Mouse (Mus musculus) neural tube, embryonic 13.5 days (tissue): ENCODE results near the gene Samd1. TPM values are rescaled to one million over a fixed set of nuclear protein-coding genes. Genes with fewer than 3 reads are reported as not detected.
"Not testable (repeated sequence)": the region's sequence is repeated elsewhere in the genome, so short reads cannot be mapped to it uniquely, and the experiment has no call there.

Source experiments
- ATAC-seq: fragments of 200-750 bp; cut with Nextera tagmentation; 2 replicates; pipeline ENCODE4 v1.8.0; 2017; ENCODE audit warnings: low read depth, mild to moderate bottlenecking, moderate TSS enrichment, moderate library complexity
- H3K27ac ChIP-seq: fragments of 300-500 bp; sonication (generic); replicated peaks from 2 replicates; pipeline ENCODE4 v1.5.1; 2015; ENCODE audit warnings: moderate library complexity, mild to moderate bottlenecking, inconsistent platforms
- H3K27me3 ChIP-seq: fragments of 300-500 bp; sonication (generic); 2 replicates; pipeline ENCODE4 v1.6.1; 2015; ENCODE audit warnings: mild to moderate bottlenecking, inconsistent platforms
- H3K36me3 ChIP-seq: fragments of 300-500 bp; sonication (generic); 2 replicates; pipeline ENCODE4 v1.6.1; 2015; ENCODE audit warnings: mild to moderate bottlenecking, inconsistent platforms
- H3K4me1 ChIP-seq: fragments of 300-500 bp; sonication (generic); replicated peaks from 2 replicates; pipeline ENCODE4 v1.6.1; 2015; ENCODE audit warnings: inconsistent platforms
- H3K4me2 ChIP-seq: fragments of 300-500 bp; sonication (generic); 2 replicates; pipeline ENCODE4 v1.6.1; 2015; ENCODE audit warnings: inconsistent platforms, mild to moderate bottlenecking, moderate library complexity
- H3K4me3 ChIP-seq: fragments of 300-500 bp; sonication (generic); 2 replicates; pipeline ENCODE4 v1.5.1; 2015; ENCODE audit warnings: mild to moderate bottlenecking, inconsistent platforms
- H3K9ac ChIP-seq: fragments of 300-500 bp; sonication (generic); 2 replicates; pipeline ENCODE4 v1.6.1; 2015; ENCODE audit warnings: moderate library complexity, mild to moderate bottlenecking, inconsistent platforms
- H3K9me3 ChIP-seq: fragments of 300-500 bp; sonication (generic); 2 replicates; pipeline ENCODE4 v1.6.1; 2016; ENCODE audit warnings: inconsistent platforms
- WGBS: fragments of 180-500 bp; shearing (Covaris S2); methylation state at CpG from one replicate; pipeline ENCODE4 v1.1.7; 2015; 5-methylcytosine and 5-hydroxymethylcytosine counted together
- polyA plus RNA-seq: library from polyadenylated mRNA; unstranded; fragments of >200 nt; fragmentation: Nextera tagmentation; extraction: Ambion mirVana; gene quantifications from 2 replicates; pipeline ENCODE4 v1.2.1, GENCODE M21; 2015

Gene Samd1
- polyA plus RNA-seq, 1 experiment from 2014 or later = 8.3 TPM

DNA sequence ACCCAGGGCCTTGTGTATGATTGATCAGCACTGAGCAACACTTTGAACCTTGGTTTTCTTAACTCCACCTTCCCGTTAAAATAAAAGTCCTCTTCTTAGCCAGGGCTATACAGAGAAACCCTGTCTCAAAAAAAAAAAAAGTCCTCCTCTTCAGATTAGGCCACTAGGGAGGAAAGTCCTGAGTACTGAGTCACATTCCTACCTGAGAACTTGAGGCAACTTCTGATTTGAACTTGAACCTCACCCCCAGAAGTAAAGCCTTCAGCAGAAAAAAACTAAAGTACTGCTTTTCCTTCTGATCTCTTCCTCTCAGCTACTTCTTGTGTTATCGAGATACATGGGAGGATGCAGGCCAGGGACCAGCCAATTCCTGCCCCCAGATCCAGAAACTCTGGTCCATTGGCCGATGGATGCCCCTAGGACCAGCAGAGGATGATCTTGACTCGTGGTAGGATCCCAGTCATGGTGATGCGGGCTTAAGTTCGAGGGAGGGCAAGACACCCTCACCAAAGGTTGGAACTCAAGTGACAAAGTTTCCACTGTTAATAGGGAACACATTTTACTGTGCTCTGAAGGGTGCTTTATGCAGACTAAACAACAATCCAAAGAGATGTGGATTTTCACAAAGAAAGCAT is 6.3 kb downstream of the Samd1 start:
- no peak overlapping the region for H3K27ac ChIP-seq
- peak overlapping the region; percentile 61 for H3K4me3 ChIP-seq
- H3K36me3 ChIP-seq = peaks cover 20% of the 10 kb centered on the region
- peak overlapping the region; percentile 77 for H3K4me2 ChIP-seq
- no peak for ATAC-seq
- peaks cover 40% of the 10 kb centered on the region for H3K4me1 ChIP-seq
- H3K9me3 ChIP-seq = no peaks in the 10 kb centered on the region
- 80% methylated on average over 6 of the region's 6 CpGs for WGBS
- H3K9ac ChIP-seq = peak overlapping the region; percentile 77
- peaks cover 33% of the 10 kb centered on the region for H3K27me3 ChIP-seq

DNA sequence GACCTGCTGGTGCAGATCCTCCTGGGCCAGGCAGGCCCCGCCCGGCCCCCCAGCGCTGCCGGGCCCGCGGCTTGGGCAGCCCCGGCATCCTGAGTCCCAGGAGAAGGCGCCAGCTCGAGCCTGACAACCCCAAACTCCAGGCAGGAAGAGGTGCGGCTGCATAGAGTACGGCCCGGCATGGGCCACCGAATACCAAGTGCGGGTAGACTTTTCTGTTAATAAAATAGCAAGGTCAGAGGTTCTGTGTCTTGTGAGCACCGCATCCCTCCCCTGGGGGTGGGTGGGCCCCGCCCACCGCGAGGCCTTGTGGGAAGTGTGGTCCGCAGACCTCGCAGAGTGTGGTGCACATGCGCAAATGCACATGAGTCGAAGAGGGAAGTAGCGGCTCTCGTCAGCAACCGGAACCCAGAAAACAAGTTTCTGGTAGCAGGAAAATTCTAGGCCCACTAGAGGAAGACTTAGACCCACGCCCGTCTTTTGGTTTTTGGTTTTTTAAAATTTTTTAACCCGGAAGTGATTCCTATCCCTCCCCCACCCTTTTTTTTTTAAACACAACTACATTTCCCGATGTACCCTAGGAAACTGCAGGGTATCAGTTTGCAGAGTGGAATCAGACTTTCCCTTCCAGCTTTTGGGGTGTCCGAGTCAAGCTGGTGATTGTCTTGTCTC is 7.2 kb downstream of the Samd1 start:
- peaks cover 31% of the 10 kb centered on the region for H3K4me1 ChIP-seq
- H3K9ac ChIP-seq = peak overlapping the region; percentile 77
- peak overlapping the region; percentile 70 for H3K27ac ChIP-seq
- no peaks in the 10 kb centered on the region for H3K9me3 ChIP-seq
- ATAC-seq = peak; percentile 79
- peaks cover 34% of the 10 kb centered on the region for H3K27me3 ChIP-seq
- H3K4me3 ChIP-seq = peak overlapping the region; percentile 61
- WGBS = 1% methylated on average over 30 of the region's 30 CpGs
- peaks cover 17% of the 10 kb centered on the region for H3K36me3 ChIP-seq
- peak overlapping the region; percentile 77 for H3K4me2 ChIP-seq

DNA sequence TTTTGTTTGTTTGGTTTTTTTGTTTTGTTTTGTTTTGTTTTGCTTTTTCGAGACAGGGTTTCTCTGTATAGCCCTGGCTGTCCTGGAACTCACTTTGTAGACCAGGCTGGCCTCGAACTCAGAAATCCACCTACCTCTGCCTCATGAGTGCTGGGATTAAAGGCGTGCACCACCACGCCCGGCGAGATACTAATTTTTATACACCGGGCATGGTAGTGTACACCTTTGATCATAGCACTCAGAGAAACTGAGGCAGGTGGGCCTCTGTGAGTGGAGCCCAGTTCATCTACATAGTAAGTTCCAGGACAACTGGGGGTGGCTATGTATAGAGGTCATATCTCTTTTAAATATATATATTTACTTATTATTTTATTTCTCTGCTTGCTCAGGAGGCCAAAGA is 8.0 kb downstream of the Samd1 start:
- not testable (repeated sequence) for H3K36me3 ChIP-seq, H3K27ac ChIP-seq, ATAC-seq, H3K9me3 ChIP-seq, H3K9ac ChIP-seq, H3K4me3 ChIP-seq
- 91% methylated on average over 7 of the region's 7 CpGs for WGBS
- H3K27me3 ChIP-seq = peaks cover 32% of the 10 kb centered on the region
- peaks cover 34% of the 10 kb centered on the region for H3K4me1 ChIP-seq
- H3K4me2 ChIP-seq = peak overlapping the region; percentile 77; the same call in 1 of the 2 replicates

DNA sequence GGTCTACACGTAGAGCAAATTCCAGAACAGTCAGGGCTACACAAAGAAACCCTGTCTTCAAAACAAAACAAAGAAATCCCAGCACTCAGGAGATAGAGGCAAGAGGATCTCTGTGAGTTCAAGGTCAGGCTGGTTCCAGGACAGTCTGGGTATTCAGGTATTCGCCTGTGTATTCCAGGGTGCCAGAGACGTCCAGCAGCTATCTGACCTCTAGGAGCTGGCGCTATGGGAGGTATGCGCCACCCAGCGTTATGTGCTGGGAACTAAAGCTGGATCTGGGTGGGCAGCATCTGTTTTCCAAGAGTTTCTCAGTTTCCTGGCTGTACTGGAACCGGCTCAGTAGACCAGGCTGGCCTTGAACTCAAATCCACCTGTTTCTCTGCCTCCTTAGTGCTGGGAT is 10.9 kb downstream of the Samd1 start:
- H3K4me2 ChIP-seq = no peak overlapping the region
- H3K4me3 ChIP-seq = no peak overlapping the region
- no peak for ATAC-seq
- H3K36me3 ChIP-seq = no peaks in the 10 kb centered on the region
- peaks cover 43% of the 10 kb centered on the region for H3K4me1 ChIP-seq
- no peak overlapping the region for H3K27ac ChIP-seq
- H3K9ac ChIP-seq = no peak overlapping the region
- peaks cover 37% of the 10 kb centered on the region for H3K27me3 ChIP-seq
- 27% methylated on average over 7 of the region's 7 CpGs for WGBS
- no peaks in the 10 kb centered on the region for H3K9me3 ChIP-seq

DNA sequence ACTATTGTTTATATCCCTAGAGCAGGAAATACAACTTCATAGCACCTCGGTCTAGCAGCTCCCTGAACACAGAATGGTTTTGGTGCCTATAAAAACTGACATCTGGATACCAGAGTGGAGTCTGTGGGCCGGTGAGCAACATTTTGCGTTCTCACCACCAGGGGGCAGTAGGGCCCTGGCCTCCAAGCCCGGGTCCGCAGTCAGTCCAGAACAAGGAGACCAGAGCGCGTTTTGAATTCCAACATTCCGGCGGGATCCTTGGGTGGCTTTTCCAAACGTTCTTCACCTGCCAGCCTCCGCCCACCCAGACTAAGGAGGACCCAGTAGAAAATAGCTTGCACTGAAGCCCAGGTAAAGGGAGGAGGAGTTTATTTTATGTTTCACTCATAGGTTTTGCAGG is 12.4 kb downstream of the Samd1 start:
- 0 out of 2 replicates have a peak overlapping the region, but pooled peaks have one; percentile 11 for H3K4me2 ChIP-seq
- no peak overlapping the region for H3K4me3 ChIP-seq

DNA sequence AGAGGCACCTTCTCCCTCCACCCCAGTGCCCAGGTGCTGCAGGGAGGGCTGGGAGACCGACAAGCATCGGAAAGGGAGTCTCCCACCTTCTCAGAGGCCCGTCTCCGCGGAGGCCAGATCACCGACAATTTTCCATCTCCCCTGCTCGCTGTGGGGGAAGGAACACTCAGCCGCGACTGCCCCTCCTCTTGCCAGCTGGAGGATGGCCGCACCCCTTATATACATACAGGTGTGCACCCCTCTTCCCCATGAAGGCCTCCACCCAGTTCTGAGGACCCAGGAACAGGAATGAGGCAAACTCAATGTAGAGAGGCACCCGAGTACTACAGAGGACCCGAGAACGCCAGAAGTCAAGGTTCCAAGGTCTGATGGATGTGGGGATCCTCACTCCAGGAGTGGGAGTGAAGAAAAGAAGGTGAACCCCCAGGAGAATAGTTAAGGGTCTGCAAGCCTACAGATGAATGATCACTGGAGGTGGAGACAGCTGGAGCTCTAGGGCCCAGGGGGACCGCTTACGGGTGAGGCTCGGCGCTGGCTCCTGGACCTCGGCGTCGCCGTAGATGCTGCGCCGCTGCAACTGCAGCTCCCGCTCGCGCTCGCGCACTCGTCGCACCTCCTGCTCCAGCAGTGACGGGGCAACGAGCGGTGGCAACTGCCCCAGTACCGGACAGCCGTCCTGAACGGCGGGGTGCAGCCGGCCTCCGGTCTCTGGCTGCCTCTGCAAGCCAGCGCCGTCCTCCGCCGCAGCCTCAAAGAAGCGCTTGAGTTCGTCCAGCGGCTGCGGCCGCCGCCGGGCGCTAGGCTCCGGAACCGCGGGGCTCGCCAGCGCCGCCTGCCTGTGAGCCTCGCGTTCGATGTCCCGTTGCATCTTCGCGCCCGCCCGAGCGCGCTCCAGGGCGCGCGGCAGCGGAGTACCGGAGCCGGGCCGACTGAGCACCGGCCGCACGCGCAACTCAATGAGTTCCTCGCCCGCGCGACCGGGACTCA is 13.4 kb downstream of the Samd1 start:
- 2% methylated on average over 83 of the region's 83 CpGs for WGBS

More for the DNA sequence above, 12.4 kb downstream of the Samd1 start:
- Histone ChIP-seq H3K4me1 (peaks cover 34% of the 10 kb centered on the region), H3K27ac (no peak overlapping the region), H3K9ac (no peak overlapping the region), H3K9me3 (no peaks in the 10 kb centered on the region), H3K27me3 (peaks cover 44% of the 10 kb centered on the region), H3K36me3 (no peaks in the 10 kb centered on the region)
- ATAC-seq = 0 out of 2 replicates have a peak, but pooled peaks have one; percentile 7
- WGBS = under 1% methylated on average over 11 of the region's 11 CpGs

DNA sequence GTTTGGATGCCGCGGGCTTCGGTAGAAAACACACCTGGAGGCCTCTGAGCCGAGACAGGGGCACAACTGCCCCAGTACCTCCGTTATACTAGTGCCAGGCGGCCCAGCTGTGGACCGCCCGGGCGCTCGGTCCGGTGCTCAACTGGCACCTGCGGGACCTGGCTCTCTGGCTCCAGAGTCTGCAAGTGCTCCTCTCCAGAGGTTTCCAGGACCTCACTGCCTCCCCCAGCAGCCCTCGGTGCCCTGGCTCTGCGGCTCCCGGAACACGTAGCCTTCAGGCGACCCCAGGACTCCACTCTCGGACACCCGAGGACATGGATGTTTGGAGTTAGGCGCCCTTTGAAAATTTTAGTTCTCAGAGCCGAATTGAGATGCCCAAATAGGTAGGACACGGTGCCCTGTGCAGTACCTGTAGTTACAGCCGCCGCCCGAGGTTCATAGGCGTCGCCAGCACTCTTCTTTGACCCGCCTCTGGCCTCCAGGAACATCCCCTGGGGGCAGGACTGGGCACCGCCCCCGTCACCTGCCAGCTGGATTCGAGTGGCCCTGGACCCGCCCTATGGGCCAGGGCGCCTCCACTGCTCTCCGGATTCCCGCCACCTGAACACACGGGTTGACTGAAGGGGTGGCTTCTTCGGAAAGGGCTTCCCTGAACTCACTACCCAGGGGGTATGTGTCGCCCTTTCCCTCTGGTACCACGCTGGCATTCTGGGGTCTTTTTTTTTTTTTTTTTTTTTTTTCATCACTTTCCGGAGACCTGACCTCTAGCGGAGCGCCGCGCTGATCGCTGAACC is 14.4 kb downstream of the Samd1 start, which contains the start of gene 2210011C24Rik:
Gene 2210011C24Rik (minus strand): TSS at position 467 of the 794 bp plus-strand sequence.
- Histone ChIP-seq H3K9ac (peak within 1 kb of the TSS; percentile 70), H3K4me1 (peaks cover 30% of the 10 kb centered on the region), H3K27me3 (peaks cover 44% of the 10 kb centered on the region), H3K9me3 (no peaks in the 10 kb centered on the region), H3K4me2 (peak within 1 kb of the TSS; percentile 85), H3K27ac (no peak within 1 kb of the TSS), H3K36me3 (no peaks in the 10 kb centered on the region), H3K4me3 (peak within 1 kb of the TSS; percentile 48)
- 1% methylated on average over 44 of the region's 45 CpGs for WGBS
- ATAC-seq = peak; percentile 44; the same call in 1 of the 2 replicates

More for the DNA sequence above, 13.4 kb downstream of the Samd1 start:
- peak; percentile 55 for ATAC-seq
- peak overlapping the region; percentile 48 for H3K4me3 ChIP-seq
- H3K9ac ChIP-seq = peak overlapping the region; percentile 70
- no peaks in the 10 kb centered on the region for H3K9me3 ChIP-seq
- peaks cover 30% of the 10 kb centered on the region for H3K4me1 ChIP-seq
- H3K36me3 ChIP-seq = no peaks in the 10 kb centered on the region
- H3K4me2 ChIP-seq = peak overlapping the region; percentile 85
- H3K27me3 ChIP-seq = peaks cover 44% of the 10 kb centered on the region
- H3K27ac ChIP-seq = no peak overlapping the region

DNA sequence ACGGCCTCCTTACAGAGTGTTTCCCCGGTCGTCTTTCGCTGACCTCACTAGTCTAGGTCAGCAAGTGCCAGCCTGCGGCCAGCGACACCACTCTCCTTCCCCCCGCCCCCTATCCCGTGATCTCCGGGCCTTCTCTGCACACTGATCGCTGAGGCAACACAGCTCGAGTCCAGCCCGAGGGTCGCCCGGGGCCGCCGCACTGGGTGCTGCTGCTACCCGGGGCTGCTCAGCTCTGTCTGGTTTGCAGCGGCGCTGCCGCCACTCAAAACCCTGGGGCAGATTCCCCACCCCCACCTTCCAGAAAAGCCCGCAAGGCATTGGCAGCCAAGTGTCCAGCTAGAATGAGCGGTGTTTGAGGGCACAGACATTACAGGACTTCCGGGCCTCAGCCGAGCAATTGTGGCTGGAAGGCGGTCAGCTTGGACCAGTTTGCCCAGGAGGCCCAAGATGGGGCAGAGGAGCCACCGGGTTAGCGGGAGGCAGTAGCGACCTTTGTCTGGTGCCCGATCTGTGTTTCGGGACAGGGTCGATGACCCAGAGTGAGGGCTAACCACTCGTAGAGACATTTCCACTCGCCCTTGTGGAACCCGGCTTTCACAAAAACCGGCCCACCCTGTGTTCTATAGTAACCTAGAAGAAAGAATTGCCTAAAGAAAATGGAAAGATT is 15.2 kb downstream of the Samd1 start:
- peaks cover 30% of the 10 kb centered on the region for H3K4me1 ChIP-seq
- ATAC-seq = no peak
- H3K9me3 ChIP-seq = no peaks in the 10 kb centered on the region
- H3K4me3 ChIP-seq = peak overlapping the region; percentile 48
- WGBS = 7% methylated on average over 35 of the region's 35 CpGs
- no peak overlapping the region for H3K27ac ChIP-seq
- H3K4me2 ChIP-seq = peak overlapping the region; percentile 85
- H3K9ac ChIP-seq = peak overlapping the region; percentile 52
- H3K36me3 ChIP-seq = no peaks in the 10 kb centered on the region
- peaks cover 44% of the 10 kb centered on the region for H3K27me3 ChIP-seq

DNA sequence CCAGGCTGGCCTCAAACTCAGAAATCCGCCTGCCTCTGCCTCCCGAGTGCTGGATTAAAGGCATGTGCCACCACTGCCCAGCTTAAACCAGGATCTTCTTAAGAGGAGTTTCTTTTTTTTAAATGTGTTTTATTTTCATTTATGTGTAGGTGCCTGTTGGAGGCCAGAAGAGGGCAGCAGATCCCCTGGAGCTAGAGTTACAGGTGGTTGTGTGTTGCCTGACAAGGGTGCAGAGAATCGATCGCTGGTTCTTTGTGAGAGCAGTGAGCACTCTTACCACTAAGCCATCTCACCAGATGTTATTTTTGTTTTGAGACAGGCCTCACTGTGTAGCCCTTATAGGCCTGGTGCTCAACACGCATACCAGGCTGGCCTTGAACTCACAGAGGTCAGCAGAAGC is 18.4 kb downstream of the Samd1 start:
- H3K4me1 ChIP-seq = peaks cover 20% of the 10 kb centered on the region
- ATAC-seq = no peak
- no peak overlapping the region for H3K9ac ChIP-seq
- no peaks in the 10 kb centered on the region for H3K36me3 ChIP-seq
- no peak overlapping the region for H3K4me3 ChIP-seq
- H3K4me2 ChIP-seq = no peak overlapping the region
- H3K27ac ChIP-seq = no peak overlapping the region
- peaks cover 44% of the 10 kb centered on the region for H3K27me3 ChIP-seq
- WGBS = 92% methylated on average over 5 of the region's 5 CpGs
- H3K9me3 ChIP-seq = no peaks in the 10 kb centered on the region

DNA sequence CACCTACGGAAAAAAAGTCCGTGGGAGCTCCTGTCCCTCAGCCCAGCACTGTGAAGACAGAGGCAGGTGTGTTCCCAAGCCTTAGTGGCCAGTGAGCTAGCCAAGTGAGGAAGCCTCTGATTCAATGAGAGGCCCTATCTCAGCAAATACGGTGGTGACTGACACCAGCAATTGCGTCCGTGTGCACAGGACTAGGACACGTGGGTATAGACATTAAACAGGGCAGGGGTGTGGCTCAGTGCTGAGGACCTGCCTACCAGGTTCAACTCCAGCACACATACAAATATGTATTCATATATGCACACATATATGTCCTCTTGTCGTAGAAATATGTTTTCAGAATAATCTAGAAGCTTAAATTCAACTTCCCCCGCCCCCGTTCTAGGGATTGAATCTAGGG is 22.3 kb downstream of the Samd1 start:
- H3K9ac ChIP-seq = no peak overlapping the region
- no peaks in the 10 kb centered on the region for H3K36me3 ChIP-seq
- peaks cover 40% of the 10 kb centered on the region for H3K27me3 ChIP-seq
- WGBS = 86% methylated on average over 9 of the region's 9 CpGs
- ATAC-seq = no peak
- H3K27ac ChIP-seq = no peak overlapping the region
- H3K4me3 ChIP-seq = no peak overlapping the region
- H3K4me1 ChIP-seq = 0 out of 2 replicates have a peak, but pooled peaks cover 4% of the 10 kb centered on the region
- H3K4me2 ChIP-seq = no peak overlapping the region
- H3K9me3 ChIP-seq = no peaks in the 10 kb centered on the region

DNA sequence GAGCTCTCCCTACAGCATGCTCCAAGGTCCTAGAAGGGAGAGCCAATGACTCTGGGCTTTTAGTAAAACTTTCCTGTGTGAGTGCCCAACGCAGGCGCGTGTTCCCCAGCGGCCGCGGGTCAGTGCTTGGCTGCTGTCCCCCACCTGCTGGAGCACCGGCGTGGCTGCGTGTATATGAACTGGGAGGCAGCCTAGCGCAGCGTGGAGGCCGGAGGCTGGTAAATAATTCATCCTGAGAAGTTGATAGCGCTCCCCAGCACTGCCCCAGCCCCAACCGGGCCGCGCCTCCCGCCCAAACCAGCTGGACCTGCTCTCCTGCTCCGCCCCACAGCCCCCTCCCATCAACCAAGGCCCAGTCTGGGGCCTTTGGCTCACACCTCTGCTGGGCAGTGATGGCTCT is 23.6 kb downstream of the Samd1 start, which contains the start of gene Palm3:
Gene Palm3 (plus strand): TSS at position 376 of the 400 bp plus-strand sequence.
- no peak within 1 kb of the TSS for H3K4me2 ChIP-seq
- no peak within 1 kb of the TSS for H3K9ac ChIP-seq
- H3K36me3 ChIP-seq = no peaks in the 10 kb centered on the region
- H3K4me3 ChIP-seq = no peak within 1 kb of the TSS
- ATAC-seq = no peak
- H3K27me3 ChIP-seq = peaks cover 52% of the 10 kb centered on the region
- H3K27ac ChIP-seq = no peak within 1 kb of the TSS
- WGBS = 9% methylated on average over 18 of the region's 18 CpGs
- H3K9me3 ChIP-seq = no peaks in the 10 kb centered on the region
- H3K4me1 ChIP-seq = 0 out of 2 replicates have a peak, but pooled peaks cover 10% of the 10 kb centered on the region
